Mouse (Mus musculus) megakaryocyte, embryonic 14.5 days (primary cell): Measurements from ENCODE around the gene Zfp2. TPM values are rescaled to one million over a fixed set of nuclear protein-coding genes. Genes with fewer than 3 reads are reported as not detected.
A peak's percentile ranks its signal among the peaks of the same experiment; 100 is the strongest.

Experiments
- H3K27me3 ChIP-seq: replicated peaks from 2 replicates; pipeline ENCODE3; 2012; ENCODE audit warnings: inconsistent platforms
- H3K36me3 ChIP-seq: replicated peaks from 2 replicates; pipeline ENCODE3; 2012; ENCODE audit warnings: low read length, inconsistent platforms, mixed read lengths
- H3K4me1 ChIP-seq: 2 replicates; pipeline ENCODE4 v1.6.1; 2012; ENCODE audit warnings: inconsistent platforms
- H3K4me3 ChIP-seq: replicated peaks from 2 replicates; pipeline ENCODE3; 2012; ENCODE audit warnings: moderate library complexity, mild to moderate bottlenecking, inconsistent platforms
- H3K9me3 ChIP-seq: 2 replicates; pipeline ENCODE4 v1.6.1; 2012; ENCODE audit warnings: inconsistent platforms
- FLI1 ChIP-seq: IDR thresholded peaks from 2 replicates; pipeline ENCODE4 v1.6.1; 2012; ENCODE audit warnings: low read length, inconsistent platforms, mixed read lengths
- GATA1 ChIP-seq: IDR thresholded peaks from 3 replicates; pipeline ENCODE4 v1.6.1; 2012; ENCODE audit warnings: mixed read lengths, low read length, inconsistent platforms, borderline replicate concordance
- polyA plus RNA-seq: library from polyadenylated mRNA; stranded (reverse); fragments of >175 nt; gene quantifications from 2 replicates; pipeline ENCODE4 v1.2.3, GENCODE M21; 2012; ENCODE audit warnings: low replicate concordance; ENCODE audit not compliant: insufficient read depth

Zfp2 gene
- not detected in 2 replicates for polyA plus RNA-seq

- Histone ChIP-seq H3K27me3 (peaks cover 3% of the 10 kb centered on the region), H3K4me3 (peak within 1 kb of the TSS; percentile 94), H3K9me3 (peaks cover 23% of the 10 kb centered on the region), H3K36me3 (peaks cover 6% of the 10 kb centered on the region), H3K4me1 (peaks cover 6% of the 10 kb centered on the region)
- no peak for TF ChIP-seq GATA1
- no peak for TF ChIP-seq FLI1
Observed at GRCm38 (mm10) chr11:50915671-50916320, at the start of gene Zfp2. Gene Zfp2, minus strand, starts transcription at chr11:50916165.

- Histone ChIP-seq H3K4me1 (no peaks in the 10 kb centered on the region), H3K9me3 (peaks cover 39% of the 10 kb centered on the region), H3K36me3 (no peaks in the 10 kb centered on the region), H3K4me3 (no peak overlapping the region), H3K27me3 (no peaks in the 10 kb centered on the region)
- TF ChIP-seq GATA1, result no peak
- TF ChIP-seq FLI1, result no peak
Observed at GRCm38 (mm10) chr11:50964886-50965285, 48.9 kb upstream of the Zfp2 start.

GRCm38 (mm10) chr11:50953665-50954064 lies 37.7 kb upstream of the Zfp2 start, which contains the start of gene Prop1:
Gene Prop1, minus strand, starts transcription at chr11:50953765.
- no peak for TF ChIP-seq FLI1
- TF ChIP-seq GATA1, result no peak
- H3K27me3 ChIP-seq, result no peaks in the 10 kb centered on the region
- H3K4me1 ChIP-seq, result no peaks in the 10 kb centered on the region
- peaks cover 43% of the 10 kb centered on the region for H3K9me3 ChIP-seq
- no peaks in the 10 kb centered on the region for H3K36me3 ChIP-seq
- no peak within 1 kb of the TSS for H3K4me3 ChIP-seq

GRCm38 (mm10) chr11:50952290-50952689 lies 36.3 kb upstream of the Zfp2 start:
- Histone ChIP-seq H3K4me3 (no peak overlapping the region), H3K27me3 (no peaks in the 10 kb centered on the region), H3K36me3 (no peaks in the 10 kb centered on the region), H3K4me1 (no peaks in the 10 kb centered on the region), H3K9me3 (peaks cover 43% of the 10 kb centered on the region)
- TF ChIP-seq GATA1, result no peak
- no peak for TF ChIP-seq FLI1

- no peaks in the 10 kb centered on the region for H3K27me3 ChIP-seq
- TF ChIP-seq GATA1, result no peak
- TF ChIP-seq FLI1, result no peak
Observed at GRCm38 (mm10) chr11:50943506-50943905, 27.5 kb upstream of the Zfp2 start, which contains the start of gene 4933414I15Rik. Gene 4933414I15Rik, minus strand, starts transcription at chr11:50943765.

GRCm38 (mm10) chr11:50942386-50942785 lies 26.4 kb upstream of the Zfp2 start:
- H3K4me3 ChIP-seq, result peak overlapping the region; percentile 40
- H3K4me1 ChIP-seq, result no peaks in the 10 kb centered on the region
- H3K27me3 ChIP-seq, result no peaks in the 10 kb centered on the region
- peaks cover 24% of the 10 kb centered on the region for H3K9me3 ChIP-seq
- H3K36me3 ChIP-seq, result no peaks in the 10 kb centered on the region
- no peak for TF ChIP-seq FLI1
- no peak for TF ChIP-seq GATA1

More at GRCm38 (mm10) chr11:50943506-50943905, 27.5 kb upstream of the Zfp2 start, which contains the start of gene 4933414I15Rik:
- no peak within 1 kb of the TSS for H3K4me3 ChIP-seq
- no peaks in the 10 kb centered on the region for H3K36me3 ChIP-seq
- no peaks in the 10 kb centered on the region for H3K4me1 ChIP-seq
- H3K9me3 ChIP-seq, result peaks cover 22% of the 10 kb centered on the region

GRCm38 (mm10) chr11:50939621-50940366 lies 23.8 kb upstream of the Zfp2 start:
- TF ChIP-seq GATA1 (no peak), FLI1 (no peak)
- Histone ChIP-seq H3K27me3 (no peaks in the 10 kb centered on the region), H3K4me3 (no peak overlapping the region), H3K36me3 (no peaks in the 10 kb centered on the region), H3K9me3 (peaks cover 29% of the 10 kb centered on the region), H3K4me1 (no peaks in the 10 kb centered on the region)

- no peaks in the 10 kb centered on the region for H3K27me3 ChIP-seq
- H3K4me3 ChIP-seq, result no peak overlapping the region
- peaks cover 29% of the 10 kb centered on the region for H3K9me3 ChIP-seq
- no peaks in the 10 kb centered on the region for H3K4me1 ChIP-seq
- TF ChIP-seq GATA1 (no peak), FLI1 (no peak)
- H3K36me3 ChIP-seq, result no peaks in the 10 kb centered on the region
Observed at GRCm38 (mm10) chr11:50938435-50938834, 22.5 kb upstream of the Zfp2 start.

- no peak overlapping the region for H3K4me3 ChIP-seq
- TF ChIP-seq FLI1 (no peak), GATA1 (no peak)
- no peaks in the 10 kb centered on the region for H3K36me3 ChIP-seq
- peaks cover 19% of the 10 kb centered on the region for H3K27me3 ChIP-seq
- H3K9me3 ChIP-seq, result peaks cover 20% of the 10 kb centered on the region
- peaks cover 10% of the 10 kb centered on the region for H3K4me1 ChIP-seq
Observed at GRCm38 (mm10) chr11:50932040-50932439, 16.1 kb upstream of the Zfp2 start.

GRCm38 (mm10) chr11:50931451-50931866 lies 15.5 kb upstream of the Zfp2 start, which contains the start of gene Zfp354b:
Gene Zfp354b, minus strand, starts transcription at chr11:50931633.
- Histone ChIP-seq H3K27me3 (peaks cover 19% of the 10 kb centered on the region), H3K36me3 (no peaks in the 10 kb centered on the region), H3K4me3 (peak within 1 kb of the TSS; percentile 92), H3K4me1 (peaks cover 10% of the 10 kb centered on the region), H3K9me3 (peaks cover 16% of the 10 kb centered on the region; the same call in 1 of the 2 replicates)
- TF ChIP-seq GATA1 (no peak), FLI1 (no peak)
